Mouse (Mus musculus) mouse trophoblast stem cell (cell line): ENCODE measurements around the gene Chuk.

Experiments used
- in situ Hi-C, 2 experiments: fragments of 300-500 bp; cut with MseI, MboI; formaldehyde crosslinking; loops; 2 replicates in 1 of 2; 3 replicates in 1 of 2; pipeline ENCODE4 v1.15.1; 2025

The Chuk gene

DNA sequence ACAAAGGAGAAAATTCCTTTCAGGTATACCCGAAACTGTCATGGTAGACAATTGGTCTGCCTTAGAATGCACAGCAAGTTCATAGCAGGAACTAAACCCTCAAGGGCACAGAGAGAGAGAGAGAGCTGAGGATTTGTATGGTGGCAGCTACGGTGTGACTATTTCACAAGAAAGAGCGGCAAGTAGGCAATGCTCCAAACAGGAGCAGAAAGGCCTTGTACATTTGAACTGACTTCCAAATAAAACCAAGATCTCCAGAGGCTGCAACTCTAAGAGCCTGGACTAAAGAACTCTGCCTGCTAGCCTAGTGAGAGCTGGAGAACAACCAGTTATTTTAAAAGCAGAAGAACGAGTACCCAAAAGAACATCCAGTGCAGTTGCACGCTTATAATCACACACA is 65.2 kb downstream of the Chuk start:
- in situ Hi-C loops: no loop called here

DNA sequence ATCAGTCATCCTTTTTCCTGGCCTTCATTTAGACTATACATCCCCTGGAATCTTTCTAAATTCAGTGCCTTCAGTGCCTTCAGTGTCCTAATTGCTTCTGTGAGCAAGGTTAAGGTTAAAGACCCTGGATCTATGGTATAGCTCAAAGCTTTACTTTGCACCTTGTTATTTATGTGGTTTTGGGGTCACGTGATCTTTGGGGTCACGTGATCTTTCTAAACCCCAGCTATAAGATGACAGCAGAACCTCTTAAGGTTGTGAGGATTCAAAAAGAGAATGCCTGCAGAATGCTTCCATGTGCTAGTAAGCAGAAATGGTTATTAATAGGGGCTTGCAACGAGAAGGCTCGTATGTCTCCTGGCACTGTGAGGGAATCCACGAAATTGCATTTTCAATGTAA is 73.9 kb downstream of the Chuk start:
- in situ Hi-C loops: no loop called here

DNA sequence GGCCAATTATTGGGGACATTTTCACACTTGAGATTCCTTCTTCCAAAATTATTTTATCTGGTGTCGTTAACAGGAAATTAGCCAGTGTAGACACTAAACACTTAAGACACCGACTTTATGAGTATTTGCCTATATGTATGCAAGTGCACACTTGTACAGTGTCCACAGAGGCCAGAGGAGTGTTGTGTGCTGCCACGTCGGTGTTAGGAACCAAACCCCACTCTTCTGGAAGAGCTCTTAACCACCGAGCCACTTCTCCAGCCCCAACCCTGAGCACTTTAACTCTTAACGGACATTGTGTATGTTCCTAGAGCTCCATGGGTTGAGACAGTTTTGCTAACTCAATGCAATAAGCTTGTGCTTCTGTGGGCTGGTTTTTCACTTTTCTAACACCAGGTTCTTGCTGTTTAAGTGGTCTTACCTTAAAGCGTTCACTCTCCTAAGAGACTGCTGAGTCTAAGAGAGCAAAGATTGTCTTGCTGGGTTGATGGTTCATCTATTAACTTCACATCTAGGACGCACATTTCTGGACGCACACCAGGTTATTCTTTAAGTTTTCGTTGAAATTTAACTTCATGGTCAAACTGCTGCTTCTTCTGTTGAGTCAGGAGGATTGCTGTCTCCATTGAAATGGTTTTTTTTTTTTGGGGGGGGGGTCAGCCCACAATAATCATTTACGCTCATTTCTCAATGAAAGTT is 75.1 kb downstream of the Chuk start:
- in situ Hi-C loops: no loop called here

DNA sequence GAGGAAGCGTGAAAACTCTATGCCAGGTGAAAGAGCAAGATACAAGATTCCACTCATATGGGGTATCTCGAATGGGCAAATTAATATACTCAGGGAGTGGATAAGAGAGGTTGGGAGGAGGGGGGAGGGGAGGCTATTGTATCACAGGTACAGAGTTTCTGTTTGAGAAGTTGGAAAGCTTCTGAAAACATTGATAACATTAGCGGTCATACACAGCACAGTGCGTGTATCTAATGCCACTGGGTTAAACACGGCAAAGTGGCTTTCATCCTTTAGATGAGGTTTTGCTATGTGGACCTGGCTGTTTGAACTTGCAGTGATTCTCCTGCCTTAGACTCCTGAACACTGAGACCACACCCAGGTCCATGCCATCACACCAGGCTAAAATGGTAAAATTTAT is 77.3 kb downstream of the Chuk start:
- in situ Hi-C loops: no loop called here

DNA sequence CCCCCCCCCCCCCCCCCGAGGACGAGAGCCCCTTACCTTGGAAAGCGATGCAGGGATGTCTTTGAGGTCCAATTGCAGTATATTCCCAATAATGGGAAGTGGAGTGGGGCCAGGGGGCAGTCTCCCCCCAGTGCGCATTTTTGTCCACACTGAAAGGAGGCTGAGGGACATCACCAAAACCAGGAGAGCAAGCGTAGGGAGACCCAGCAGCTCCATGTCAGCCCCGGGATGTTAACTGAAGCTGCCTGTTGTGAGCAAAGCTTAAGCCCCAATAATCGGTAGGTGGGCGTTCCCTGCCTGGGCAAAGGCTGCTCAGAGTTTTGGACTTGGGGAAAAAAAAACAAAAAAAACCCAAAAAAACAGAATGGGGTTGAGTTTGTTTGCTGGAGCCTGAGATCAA is 78.3 kb downstream of the Chuk start, which contains the start of gene Cyp2c23:
Cyp2c23 (minus strand) TSS at position 237 of the 400 bp plus-strand sequence.
- in situ Hi-C loops: no loop called here

DNA sequence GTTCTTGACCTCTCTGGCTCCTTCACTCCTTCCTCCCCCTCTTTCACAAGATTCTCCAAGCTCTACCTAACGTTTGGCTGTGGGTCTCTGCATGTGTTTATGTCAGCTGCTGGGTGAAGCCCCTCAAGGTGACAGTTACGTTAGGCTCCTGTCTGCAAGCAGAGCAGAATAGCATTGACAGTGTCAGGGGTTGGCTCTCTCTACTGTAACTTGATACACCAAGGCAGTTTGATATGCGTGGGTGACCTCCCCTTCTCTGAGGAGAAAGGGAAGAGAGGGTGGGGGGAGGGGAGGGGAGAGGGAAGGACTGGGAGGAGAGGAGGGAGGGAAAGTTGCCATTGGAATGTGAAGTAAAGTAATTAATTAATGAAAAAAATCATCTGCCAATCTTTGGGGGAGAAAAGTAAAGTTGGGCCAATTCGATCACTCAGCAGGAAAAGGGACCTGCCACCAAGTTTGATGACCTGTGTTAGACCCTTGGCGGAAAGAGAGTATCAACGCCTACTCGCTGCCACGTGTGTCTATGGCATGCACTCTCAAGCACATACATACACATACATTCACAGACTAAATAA is 80.2 kb downstream of the Chuk start:
- in situ Hi-C loops: no loop called here

DNA sequence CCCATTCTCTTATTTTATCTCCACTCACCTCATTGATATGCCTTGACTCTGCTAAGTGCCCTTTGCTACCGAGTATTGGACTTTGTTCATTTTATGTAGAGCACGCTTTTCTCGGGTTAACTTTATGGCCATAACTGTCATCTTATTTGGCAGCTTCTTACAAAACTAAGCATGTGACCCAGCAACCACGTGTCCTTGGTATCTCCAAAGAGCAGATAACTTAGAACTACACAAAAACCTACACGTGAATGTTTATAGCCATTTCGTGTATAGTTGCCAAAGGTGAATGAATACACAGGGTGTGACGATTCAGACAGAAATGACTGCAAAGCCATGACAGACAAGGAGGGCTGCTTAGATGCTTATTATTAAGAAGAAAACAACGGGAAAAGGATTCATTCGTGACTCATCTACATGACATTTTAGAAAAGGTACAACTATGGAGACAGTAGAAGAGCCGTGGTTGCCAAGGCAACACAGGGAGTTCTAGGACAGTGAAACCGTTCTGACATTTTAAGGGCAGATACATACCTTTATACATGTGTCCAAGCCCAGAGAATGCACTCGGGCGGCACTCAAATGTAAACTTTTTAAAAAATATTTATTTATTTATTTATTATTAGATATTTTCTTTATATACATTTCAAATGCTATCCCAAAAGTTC is 82.2 kb downstream of the Chuk start:
- in situ Hi-C loops: no loop called here
